Comparison of ENCODE assay signal across 8 mouse cellular contexts in the genomic region with DNA sequence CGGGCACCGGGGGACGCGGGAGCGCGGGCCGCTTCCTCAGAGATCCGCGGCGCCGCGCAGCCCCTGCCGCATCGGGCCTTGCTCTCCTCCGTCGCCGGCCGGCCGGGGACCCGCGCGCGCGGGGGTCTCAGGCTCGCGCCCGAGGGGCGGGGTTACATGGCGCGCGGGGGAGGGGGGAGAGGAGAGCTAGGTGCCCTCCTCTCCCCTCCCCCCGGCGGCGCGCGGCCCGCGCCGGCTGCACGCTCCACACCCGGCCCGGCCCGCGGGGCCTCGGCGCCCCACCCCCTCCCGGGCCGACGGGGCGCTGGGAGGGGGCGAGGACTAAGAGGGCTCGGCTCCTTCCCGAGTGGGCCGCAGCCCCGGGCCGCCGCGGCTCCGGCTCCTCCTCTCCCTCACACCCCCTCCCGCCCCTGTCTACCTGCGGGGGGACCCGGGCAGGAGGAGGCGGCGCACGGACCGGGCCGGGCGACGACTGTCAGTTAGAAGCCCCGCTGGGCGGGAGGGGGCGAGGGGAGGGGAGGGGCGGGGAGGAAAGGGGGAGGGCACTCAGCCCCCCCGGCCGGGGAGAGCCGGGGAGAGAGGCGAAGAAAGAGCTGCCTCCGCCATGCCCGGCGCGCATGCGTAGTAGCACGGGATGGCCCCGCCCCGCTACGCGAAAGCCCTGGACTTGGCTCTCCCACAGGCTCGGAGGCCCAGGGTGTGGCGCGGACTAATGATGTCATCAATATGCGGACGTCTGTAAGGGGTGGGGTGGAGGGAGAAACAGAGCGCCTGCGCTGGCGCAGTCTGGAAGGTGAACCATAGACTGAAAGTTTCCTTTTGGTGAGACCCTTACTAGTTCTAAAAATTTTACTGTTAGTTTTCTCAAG. TPM values are rescaled to one million over a fixed set of nuclear protein-coding genes. Genes with fewer than 3 reads are reported as not detected.
DNase-seq lines count a peak whose midpoint lies in the region; ATAC-seq lines count a peak whose summit lies in the region.

A gene (minus strand): TSS at position 73 of the 869 bp plus-strand sequence.

- H3K4me1 ChIP-seq in lung, embryonic 16.5 days (replicated peaks; ENCODE audit: control insufficient read depth, insufficient read depth, low read length), result peaks cover 10% of the 10 kb centered on the region

- no peaks in the 10 kb centered on the region for H3K9me3 ChIP-seq in lung, embryonic 16.5 days (ENCODE audit: control insufficient read depth, low read length)

- ATAC-seq in hematopoietic stem cell, adult 5-6 weeks (replicated peaks in 1 of 2; ENCODE audit: insufficient read depth in 1 of 2, low FRiP score in 2 of 2, low TSS enrichment in 1 of 2, low read depth in 1 of 2, poor library complexity in 2 of 2, severe bottlenecking in 2 of 2), result peak; percentile 91 to 94
- ATAC-seq in lung, embryonic 16.5 days (ENCODE audit: low read depth), result peak; percentile 94

- DNase-seq in MEL-GATA-1-ER (ENCODE audit: extremely low read depth, low read depth), result peak; percentile 100
- DNase-seq in cerebellum, adult 8-10 months, result peak; percentile 98
- DNase-seq in forelimb bud, embryonic 11.5 days (ENCODE audit: low read depth, low spot score), result peak; percentile 99
- peak; percentile 90 for DNase-seq in layer of hippocampus, adult 9-10 months (ENCODE audit: low spot score)
- DNase-seq in ovary, postnatal 10 days (ENCODE audit: low spot score), result peak; percentile 97
- peak; percentile 99 for DNase-seq in thymus, postnatal 10 days (ENCODE audit: low spot score in 2 of 2)

- peak within 1 kb of the TSS; percentile 72 for H3K4me2 ChIP-seq in lung, embryonic 16.5 days (ENCODE audit: low read depth, low read length)

- H3K4me3 ChIP-seq in lung, embryonic 16.5 days (ENCODE audit: low read length), result peak within 1 kb of the TSS; percentile 95

- H3K27ac ChIP-seq in lung, embryonic 16.5 days (ENCODE audit: low read length), result peak within 1 kb of the TSS; percentile 77

- peak within 1 kb of the TSS; percentile 82 for H3K9ac ChIP-seq in lung, embryonic 16.5 days (ENCODE audit: low read length)

- H3K27me3 ChIP-seq in lung, embryonic 16.5 days (ENCODE audit: control insufficient read depth, insufficient read depth, low read depth, low read length), result no peaks in the 10 kb centered on the region

- WGBS in lung, embryonic 16.5 days, result under 1% methylated on average over 46 of the region's 95 CpGs

- H3K36me3 ChIP-seq in lung, embryonic 16.5 days (ENCODE audit: control insufficient read depth, insufficient read depth, low read length), result peaks cover 12% of the 10 kb centered on the region

RNA-seq across cellular contexts. Expression of the gene that starts here (rescaled TPM):
- 20.5 and 27.4 TPM in 2 replicates for total RNA-seq in hematopoietic stem cell, adult 5-6 weeks (2017)
- polyA plus RNA-seq in lung, embryonic 16.5 days (2015; fragmentation: Nextera tagmentation; extraction: Ambion mirVana), result 3.8 and 4.1 TPM in 2 replicates

Comparison
In these comparisons a context has a peak if more than half of its experiments do, and no peak if none do; other contexts are left out.
1. Peak in every context shown above with its lines: DNase-seq, ATAC-seq, H3K4me3 ChIP-seq and H3K27ac ChIP-seq.